Comparison of ENCODE assay signal across 23 mouse cellular contexts in the genomic region with DNA sequence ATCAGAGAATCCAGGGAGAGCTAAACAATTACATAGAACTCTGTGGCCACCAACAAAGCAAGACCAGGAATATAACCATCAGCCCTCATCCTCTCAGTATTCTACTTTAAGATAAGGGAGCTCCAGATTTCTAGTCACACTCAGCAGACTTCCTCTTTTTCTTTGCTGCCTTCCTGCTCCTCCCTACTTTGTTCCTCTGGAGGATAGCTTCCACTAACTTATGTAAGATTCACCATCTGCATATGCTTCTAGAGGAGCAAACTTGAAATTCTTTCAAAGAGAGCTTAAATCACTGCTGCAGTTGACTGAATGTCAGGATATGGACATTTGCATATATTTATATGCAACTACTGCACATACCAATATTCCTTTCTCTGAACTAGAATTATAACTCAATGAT.
"Had no signal": no experiment of that assay in that cellular context is flagged by ENCODE, and none has a peak within 500 bp of the region (broad histone marks: within the 10 kb centered on the region; RNA-seq: fewer than 3 reads in every experiment).

No protein-coding gene starts in this region.

- H3K4me3 ChIP-seq: heart, embryonic 10.5 days; heart, embryonic 13.5 days; heart, embryonic 15.5 days; hindbrain, embryonic 13.5 days; hindbrain, embryonic 15.5 days; kidney, embryonic 15.5 days; layer of hippocampus, adult 2 months; limb, embryonic 13.5 days; limb, embryonic 15.5 days; liver, embryonic 12.5 days had no signal

- ATAC-seq: hindbrain, postnatal 0 days; intestine, embryonic 16.5 days; liver, embryonic 12.5 days had no signal

- H3K4me1 ChIP-seq: heart, embryonic 10.5 days; heart, embryonic 15.5 days; hindbrain, embryonic 13.5 days; hindbrain, embryonic 15.5 days; kidney, embryonic 15.5 days; limb, embryonic 13.5 days; limb, embryonic 15.5 days; liver, embryonic 12.5 days had no signal

- H3K9ac ChIP-seq: heart, embryonic 13.5 days; heart, embryonic 15.5 days; hindbrain, embryonic 13.5 days; hindbrain, embryonic 15.5 days; kidney, embryonic 15.5 days; limb, embryonic 13.5 days; limb, embryonic 15.5 days; liver, embryonic 12.5 days; liver, embryonic 14.5 days had no signal

- H3K9me3 ChIP-seq: heart, embryonic 10.5 days; heart, embryonic 13.5 days; heart, embryonic 15.5 days; hindbrain, embryonic 13.5 days; hindbrain, embryonic 15.5 days; kidney, embryonic 15.5 days; limb, embryonic 13.5 days; limb, embryonic 15.5 days; liver, embryonic 12.5 days had no signal

- H3K4me2 ChIP-seq: heart, embryonic 13.5 days; heart, embryonic 15.5 days; hindbrain, embryonic 13.5 days; hindbrain, embryonic 15.5 days; kidney, embryonic 15.5 days; limb, embryonic 13.5 days; limb, embryonic 15.5 days; liver, embryonic 12.5 days had no signal

- DNase-seq: gastrocnemius, postnatal 14 days; gastrocnemius, postnatal 36 days; kidney, adult 11 months; kidney, adult 2 months; kidney, adult 9 months; kidney, postnatal 14 days; kidney, postnatal 36 days; layer of hippocampus, postnatal 36 days; left cerebral cortex, postnatal 4 days had no signal

- H3K27me3 ChIP-seq: heart, embryonic 13.5 days; heart, embryonic 15.5 days; hindbrain, embryonic 13.5 days; hindbrain, embryonic 15.5 days; kidney, embryonic 15.5 days; limb, embryonic 13.5 days; limb, embryonic 15.5 days; liver, embryonic 12.5 days had no signal

- H3K36me3 ChIP-seq: heart, embryonic 10.5 days; heart, embryonic 13.5 days; heart, embryonic 15.5 days; hindbrain, embryonic 13.5 days; hindbrain, embryonic 15.5 days; kidney, embryonic 15.5 days; limb, embryonic 13.5 days; limb, embryonic 15.5 days; liver, embryonic 12.5 days had no signal

- H3K27ac ChIP-seq: heart, embryonic 10.5 days; heart, embryonic 13.5 days; heart, embryonic 15.5 days; hindbrain, embryonic 13.5 days; hindbrain, embryonic 15.5 days; hindbrain, postnatal 0 days; kidney, embryonic 15.5 days; kidney, postnatal 0 days; layer of hippocampus, adult 2 months; limb, embryonic 13.5 days; limb, embryonic 15.5 days; liver, embryonic 12.5 days; liver, embryonic 14.5 days had no signal
